Mouse (Mus musculus) kidney, embryonic 14.5 days (tissue): ENCODE data around the gene Trrap. TPM values are rescaled to one million over a fixed set of nuclear protein-coding genes. Genes with fewer than 3 reads are reported as not detected.

ENCODE experiments used
- ATAC-seq: fragments of 200-750 bp; cut with Nextera tagmentation; 2 replicates; pipeline ENCODE4 v1.8.0; 2017; ENCODE audit warnings: moderate number of reproducible peaks, mild to moderate bottlenecking, moderate TSS enrichment, moderate library complexity; ENCODE audit not compliant: low FRiP score, low TSS enrichment
- H3K27ac ChIP-seq: fragments of 300-500 bp; sonication (generic); 2 replicates; pipeline ENCODE4 v1.5.1; 2014; ENCODE audit warnings: low read depth, mild to moderate bottlenecking, low read length, moderate library complexity, mixed read lengths
- H3K27me3 ChIP-seq: fragments of 300-500 bp; sonication (generic); 2 replicates; pipeline ENCODE4 v1.6.1; 2014; ENCODE audit warnings: mild to moderate bottlenecking, low read length; ENCODE audit not compliant: control insufficient read depth, insufficient read depth
- H3K36me3 ChIP-seq: fragments of 300-500 bp; sonication (generic); 2 replicates; pipeline ENCODE4 v1.6.1; 2014; ENCODE audit warnings: low read length, mixed read lengths; ENCODE audit not compliant: control insufficient read depth, insufficient read depth
- H3K4me1 ChIP-seq: fragments of 300-500 bp; sonication (generic); 2 replicates; pipeline ENCODE4 v1.6.1; 2014; ENCODE audit warnings: low read length, mixed read lengths; ENCODE audit not compliant: control insufficient read depth, insufficient read depth
- H3K4me2 ChIP-seq: fragments of 300-500 bp; sonication (generic); replicated peaks from 2 replicates; pipeline ENCODE4 v1.6.1; 2014; ENCODE audit warnings: low read depth, mild to moderate bottlenecking, low read length
- H3K4me3 ChIP-seq: fragments of 300-500 bp; sonication (generic); 2 replicates; pipeline ENCODE4 v1.5.1; 2014; ENCODE audit warnings: mild to moderate bottlenecking, low read length
- H3K9ac ChIP-seq: fragments of 300-500 bp; sonication (generic); 2 replicates; pipeline ENCODE4 v1.6.1; 2014; ENCODE audit warnings: low read depth, mild to moderate bottlenecking, low read length, moderate library complexity
- H3K9me3 ChIP-seq: fragments of 300-500 bp; sonication (generic); 2 replicates; pipeline ENCODE4 v1.6.1; 2016; ENCODE audit warnings: low read length; ENCODE audit not compliant: control insufficient read depth
- WGBS: fragments of 180-500 bp; shearing (Covaris S2); extraction: QIAGEN DNeasy Blood & Tissue Kit; methylation state at CpG from one replicate; pipeline ENCODE4 v1.1.7; 2014; 5-methylcytosine and 5-hydroxymethylcytosine counted together
- polyA plus RNA-seq: library from polyadenylated mRNA; unstranded; fragments of >200 nt; fragmentation: Nextera tagmentation; extraction: Ambion mirVana; gene quantifications from 2 replicates; pipeline ENCODE4 v1.2.1, GENCODE M21; 2014

The Trrap gene
- polyA plus RNA-seq, 1 experiment from 2014 or later, result 110 TPM

DNA sequence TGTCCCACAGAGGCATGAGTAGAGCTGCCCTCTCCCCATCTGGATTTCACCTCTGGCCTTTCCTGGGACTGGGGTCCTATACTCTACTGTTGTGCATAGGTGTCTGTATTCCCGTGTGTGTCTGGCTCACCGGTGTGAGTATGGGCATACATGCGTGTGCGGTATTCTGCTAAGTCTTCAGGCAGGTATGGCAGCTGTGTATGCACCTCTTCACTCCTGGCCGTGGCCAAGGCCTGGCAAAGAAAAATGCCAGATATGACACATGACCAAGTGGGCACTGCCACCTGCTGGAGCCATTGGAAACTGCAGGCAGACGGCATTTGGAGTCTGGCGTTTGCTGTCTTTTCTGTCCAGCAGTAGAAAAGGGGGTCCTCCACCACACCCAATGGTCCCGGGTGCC lies 32.6 kb upstream of the Trrap start:
- Histone ChIP-seq H3K9me3 (no peaks in the 10 kb centered on the region), H3K4me3 (no peak overlapping the region), H3K36me3 (no peaks in the 10 kb centered on the region), H3K27ac (no peak overlapping the region), H3K9ac (no peak overlapping the region), H3K4me2 (no peak overlapping the region), H3K4me1 (no peaks in the 10 kb centered on the region), H3K27me3 (no peaks in the 10 kb centered on the region)
- ATAC-seq, result no peak
- 33% methylated on average over 8 of the region's 8 CpGs for WGBS

DNA sequence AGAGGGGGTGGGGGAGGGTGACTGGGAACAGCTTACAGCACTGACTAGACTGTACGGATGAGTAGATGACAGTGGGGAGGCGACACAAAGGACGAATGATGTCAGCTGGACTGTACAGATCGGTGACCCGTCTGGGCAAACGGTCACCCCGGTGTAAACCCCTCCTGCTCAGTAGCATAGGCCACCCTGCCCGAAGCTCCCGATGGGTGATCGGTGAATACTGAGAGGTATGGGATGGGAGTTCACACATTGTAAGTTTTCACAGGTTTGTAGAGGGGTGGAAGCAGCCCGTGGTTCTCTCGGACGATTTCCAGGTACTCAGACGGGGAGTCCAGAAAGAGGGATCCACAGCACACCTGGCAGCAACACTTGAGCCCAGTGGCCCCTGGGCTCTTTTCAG lies 30.4 kb upstream of the Trrap start:
- no peaks in the 10 kb centered on the region for H3K36me3 ChIP-seq
- ATAC-seq, result no peak
- no peaks in the 10 kb centered on the region for H3K9me3 ChIP-seq
- no peaks in the 10 kb centered on the region for H3K4me1 ChIP-seq
- no peaks in the 10 kb centered on the region for H3K27me3 ChIP-seq
- H3K4me2 ChIP-seq, result no peak overlapping the region
- H3K4me3 ChIP-seq, result no peak overlapping the region
- WGBS, result 76% methylated on average over 14 of the region's 14 CpGs
- no peak overlapping the region for H3K27ac ChIP-seq
- no peak overlapping the region for H3K9ac ChIP-seq

DNA sequence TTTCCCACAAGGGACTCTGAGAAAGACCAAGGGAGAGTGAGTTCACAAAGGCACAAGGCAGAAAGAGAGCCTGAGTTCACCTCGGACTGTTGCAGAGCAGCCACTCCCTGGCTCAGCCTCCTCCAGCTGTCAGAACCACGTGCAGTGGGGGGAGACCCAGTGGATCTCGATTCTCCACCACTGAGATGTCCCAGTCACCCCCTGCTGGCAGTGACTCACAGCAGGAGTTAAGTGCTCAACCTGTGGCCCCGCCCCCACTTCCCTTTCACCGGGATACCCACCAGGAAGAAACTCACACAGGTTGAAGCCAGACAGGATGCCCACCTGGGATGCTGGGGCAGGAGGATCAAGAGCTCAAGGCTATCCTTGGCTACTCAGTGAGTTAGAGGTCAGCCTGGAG lies 15.1 kb upstream of the Trrap start:
- no peak overlapping the region for H3K4me2 ChIP-seq
- no peaks in the 10 kb centered on the region for H3K36me3 ChIP-seq
- 5% methylated on average over 5 of the region's 5 CpGs for WGBS
- H3K9ac ChIP-seq, result no peak overlapping the region; the same call in 1 of the 2 replicates
- peaks cover 4% of the 10 kb centered on the region; the same call in 1 of the 2 replicates for H3K4me1 ChIP-seq
- H3K4me3 ChIP-seq, result no peak overlapping the region
- no peaks in the 10 kb centered on the region for H3K9me3 ChIP-seq
- no peak overlapping the region for H3K27ac ChIP-seq
- ATAC-seq, result peak; percentile 30; the same call in 1 of the 2 replicates
- H3K27me3 ChIP-seq, result no peaks in the 10 kb centered on the region; the same call in 1 of the 2 replicates

DNA sequence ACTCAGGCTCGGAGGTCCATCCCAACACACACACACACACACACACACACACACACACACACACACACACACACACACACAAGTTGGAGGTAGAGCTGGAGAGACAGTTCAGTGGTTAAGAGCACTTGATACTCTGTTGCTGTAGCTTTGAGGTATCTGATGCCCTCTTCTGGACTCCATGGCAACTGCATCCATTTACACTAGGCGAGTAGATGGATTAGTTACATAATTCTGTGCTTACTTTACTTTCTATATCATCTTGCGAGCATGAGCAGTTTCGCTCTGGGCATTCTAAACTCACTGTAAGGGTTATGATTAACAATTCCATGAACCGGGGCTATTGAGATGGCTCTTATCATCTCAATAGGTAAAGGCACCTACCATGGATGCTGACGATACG lies 14.5 kb upstream of the Trrap start:
- no peak overlapping the region for H3K4me3 ChIP-seq
- 69% methylated on average over 7 of the region's 7 CpGs for WGBS
- H3K4me2 ChIP-seq, result no peak overlapping the region
- H3K36me3 ChIP-seq, result no peaks in the 10 kb centered on the region
- H3K27me3 ChIP-seq, result no peaks in the 10 kb centered on the region; the same call in 1 of the 2 replicates
- no peaks in the 10 kb centered on the region for H3K9me3 ChIP-seq
- H3K4me1 ChIP-seq, result peaks cover 4% of the 10 kb centered on the region; the same call in 1 of the 2 replicates
- ATAC-seq, result no peak
- no peak overlapping the region for H3K27ac ChIP-seq
- H3K9ac ChIP-seq, result no peak overlapping the region

DNA sequence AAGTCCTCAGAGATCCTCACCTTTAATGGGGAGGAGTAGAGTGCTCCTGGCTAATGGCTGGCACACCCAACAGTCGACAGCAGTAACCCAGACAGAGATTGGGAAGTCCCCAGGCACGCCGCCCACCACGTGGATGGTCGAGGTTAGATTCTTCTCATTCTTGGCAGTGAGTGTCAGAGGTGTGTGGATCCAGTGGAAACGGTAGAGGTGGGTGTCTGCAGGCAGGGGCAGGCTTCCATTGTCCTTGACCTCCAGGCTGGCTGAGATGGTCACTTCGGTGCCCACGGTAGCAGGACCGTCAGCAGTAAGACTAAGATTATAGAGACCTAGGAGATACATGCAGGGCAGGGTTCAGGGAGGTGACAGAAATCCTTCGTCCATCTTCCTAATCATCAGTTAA lies 12.3 kb upstream of the Trrap start:
- Histone ChIP-seq H3K9ac (no peak overlapping the region), H3K4me2 (no peak overlapping the region), H3K4me1 (peaks cover 4% of the 10 kb centered on the region; the same call in 1 of the 2 replicates), H3K4me3 (no peak overlapping the region), H3K27me3 (no peaks in the 10 kb centered on the region; the same call in 1 of the 2 replicates), H3K27ac (no peak overlapping the region), H3K9me3 (no peaks in the 10 kb centered on the region), H3K36me3 (no peaks in the 10 kb centered on the region)
- WGBS, result 79% methylated on average over 10 of the region's 10 CpGs
- no peak for ATAC-seq

DNA sequence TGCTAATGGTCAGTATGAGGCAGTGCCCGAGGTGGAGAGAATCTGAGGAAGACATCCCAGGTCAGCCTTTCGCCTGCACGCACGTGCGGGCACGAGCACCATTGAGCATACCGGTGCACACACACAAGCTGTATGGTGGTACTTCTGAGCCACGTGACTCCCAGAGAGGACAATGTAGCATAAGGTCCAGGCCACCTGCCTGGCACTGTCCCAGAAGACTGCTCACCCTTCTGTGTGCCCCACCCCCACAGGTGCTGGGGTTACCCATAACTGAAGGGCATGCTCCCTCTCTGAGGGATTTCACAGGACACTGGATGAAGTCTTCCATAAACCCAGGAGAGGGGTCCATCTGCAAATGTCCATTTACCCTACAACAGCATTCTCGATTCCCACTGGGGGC lies 10.1 kb upstream of the Trrap start:
- Histone ChIP-seq H3K4me1 (peaks cover 7% of the 10 kb centered on the region; the same call in 1 of the 2 replicates), H3K27ac (no peak overlapping the region), H3K36me3 (no peaks in the 10 kb centered on the region), H3K4me2 (no peak overlapping the region), H3K9ac (no peak overlapping the region), H3K9me3 (no peaks in the 10 kb centered on the region), H3K27me3 (peaks cover 15% of the 10 kb centered on the region), H3K4me3 (no peak overlapping the region)
- 87% methylated on average over 9 of the region's 9 CpGs for WGBS
- no peak for ATAC-seq

DNA sequence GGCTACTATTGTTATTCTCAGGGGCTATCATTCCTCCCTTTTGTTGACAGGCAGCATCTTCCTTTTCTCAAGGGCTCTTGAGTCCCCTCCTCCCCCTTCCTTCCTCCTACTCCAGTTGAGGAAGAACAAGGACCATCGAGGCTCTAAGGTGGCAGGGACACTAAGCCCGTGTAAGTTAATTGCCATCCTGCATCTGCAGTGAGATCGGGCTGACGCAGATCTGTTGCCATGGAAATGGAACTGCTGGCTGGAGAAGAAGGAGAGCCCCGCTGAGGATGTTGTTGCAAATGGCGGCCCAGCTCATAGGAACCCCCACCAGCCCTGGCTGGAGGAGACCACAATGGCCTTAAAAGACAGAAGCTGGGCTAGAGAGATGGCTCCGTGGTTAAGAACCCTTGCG lies 9.1 kb upstream of the Trrap start:
- H3K9ac ChIP-seq, result no peak overlapping the region
- H3K27ac ChIP-seq, result no peak overlapping the region
- H3K4me1 ChIP-seq, result 0 out of 2 replicates have a peak, but pooled peaks cover 5% of the 10 kb centered on the region
- H3K9me3 ChIP-seq, result no peaks in the 10 kb centered on the region
- H3K27me3 ChIP-seq, result peaks cover 18% of the 10 kb centered on the region
- WGBS, result 22% methylated on average over 8 of the region's 8 CpGs
- no peak for ATAC-seq
- H3K4me3 ChIP-seq, result no peak overlapping the region
- H3K4me2 ChIP-seq, result no peak overlapping the region
- no peaks in the 10 kb centered on the region for H3K36me3 ChIP-seq

DNA sequence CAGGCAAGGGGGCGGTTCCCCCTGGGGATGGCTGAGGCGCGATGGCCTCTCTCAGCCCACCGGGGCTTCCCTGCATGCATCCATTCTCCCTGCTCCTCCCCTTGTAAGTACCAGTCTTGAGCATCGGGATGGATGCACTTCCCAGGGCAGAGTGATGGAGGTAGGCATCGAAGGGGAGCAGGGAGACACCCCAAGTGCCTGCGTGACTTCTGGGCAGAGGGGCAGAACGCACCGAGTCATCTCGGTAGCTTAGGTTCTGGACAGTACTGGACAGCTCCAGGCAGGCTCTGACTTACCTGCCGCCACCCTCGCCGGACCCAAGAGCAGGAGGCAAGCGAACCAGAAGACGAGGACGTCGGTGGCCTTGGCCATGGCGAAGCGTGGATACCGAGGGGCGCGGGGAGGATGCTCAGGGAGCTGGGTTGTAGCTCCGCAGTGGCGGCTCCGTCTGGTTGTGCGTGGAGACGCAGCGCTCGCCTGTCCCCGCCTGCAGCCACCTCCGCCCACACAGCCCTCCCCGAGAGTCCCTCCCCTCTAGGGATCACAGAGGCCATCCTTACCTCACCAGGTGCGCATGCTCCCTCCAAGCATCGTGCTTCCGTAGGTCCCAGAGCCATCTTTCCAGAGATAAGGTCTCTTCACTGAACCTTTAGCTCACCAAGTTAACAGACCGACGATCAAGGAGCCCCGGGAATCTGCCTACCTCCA lies 6.2 kb upstream of the Trrap start, which contains the start of gene Tmem130:
Gene Tmem130, minus strand, starts transcription at position 658 of the 708 bp plus-strand sequence.
- 0 out of 2 replicates have a peak, but pooled peaks cover 5% of the 10 kb centered on the region for H3K4me1 ChIP-seq
- H3K9me3 ChIP-seq, result no peaks in the 10 kb centered on the region
- no peak within 1 kb of the TSS for H3K9ac ChIP-seq
- H3K4me2 ChIP-seq, result peak within 1 kb of the TSS; percentile 38
- peaks cover 18% of the 10 kb centered on the region for H3K27me3 ChIP-seq
- H3K4me3 ChIP-seq, result peak within 1 kb of the TSS; percentile 34
- ATAC-seq, result peak; percentile 30; the same call in 1 of the 2 replicates
- WGBS, result under 1% methylated on average over 38 of the region's 38 CpGs
- H3K27ac ChIP-seq, result no peak within 1 kb of the TSS
- H3K36me3 ChIP-seq, result no peaks in the 10 kb centered on the region

DNA sequence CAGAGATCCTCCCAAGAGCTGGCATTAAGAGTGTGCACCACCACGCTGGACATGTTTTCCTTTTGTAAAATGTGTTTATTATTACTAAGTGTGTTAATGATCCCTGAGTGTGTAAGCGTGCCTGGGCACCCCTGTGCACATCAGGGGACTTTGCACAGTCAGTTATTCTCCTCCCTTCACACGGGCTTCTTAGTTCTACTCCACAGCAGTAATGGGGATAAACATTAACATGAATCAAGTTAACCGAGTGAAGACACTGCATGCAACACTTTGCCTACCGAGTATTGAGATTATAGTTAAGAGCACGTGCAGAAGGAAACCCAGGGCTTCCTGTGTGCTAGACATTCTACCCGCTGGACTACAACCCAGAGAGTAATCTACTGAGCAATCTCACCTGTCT lies 1.5 kb upstream of the Trrap start:
- no peak overlapping the region for H3K4me3 ChIP-seq
- no peak overlapping the region for H3K4me2 ChIP-seq
- no peak overlapping the region for H3K9ac ChIP-seq
- WGBS, result 62% methylated on average over 7 of the region's 7 CpGs
- no peaks in the 10 kb centered on the region for H3K9me3 ChIP-seq
- H3K27ac ChIP-seq, result no peak overlapping the region
- H3K27me3 ChIP-seq, result peaks cover 15% of the 10 kb centered on the region
- peaks cover 2% of the 10 kb centered on the region for H3K36me3 ChIP-seq
- ATAC-seq, result no peak
- peaks cover 8% of the 10 kb centered on the region for H3K4me1 ChIP-seq
